Mouse (Mus musculus) neural tube, embryonic 14.5 days (tissue): ENCODE results near the gene Vps39. TPM values are rescaled to one million over a fixed set of nuclear protein-coding genes. Genes with fewer than 3 reads are reported as not detected.

Experiments used
- ATAC-seq: fragments of 200-750 bp; cut with Nextera tagmentation; 2 replicates; pipeline ENCODE4 v1.8.0; 2017; ENCODE audit warnings: low read depth, mild to moderate bottlenecking, moderate TSS enrichment, moderate library complexity
- H3K27ac ChIP-seq: fragments of 300-500 bp; sonication (generic); 2 replicates; pipeline ENCODE4 v1.5.1; 2014; ENCODE audit warnings: low read depth, mild to moderate bottlenecking, control low read depth, low read length, moderate library complexity, mixed read lengths
- H3K27me3 ChIP-seq: fragments of 300-500 bp; sonication (generic); 2 replicates; pipeline ENCODE4 v1.6.1; 2014; ENCODE audit warnings: low read length; ENCODE audit not compliant: control insufficient read depth, insufficient read depth
- H3K36me3 ChIP-seq: fragments of 300-500 bp; sonication (generic); 2 replicates; pipeline ENCODE4 v1.6.1; 2014; ENCODE audit warnings: low read length, mixed read lengths; ENCODE audit not compliant: control insufficient read depth, insufficient read depth
- H3K4me1 ChIP-seq: fragments of 300-500 bp; sonication (generic); 2 replicates; pipeline ENCODE4 v1.6.1; 2014; ENCODE audit warnings: low read length; ENCODE audit not compliant: control insufficient read depth, insufficient read depth
- H3K4me2 ChIP-seq: fragments of 300-500 bp; sonication (generic); 2 replicates; pipeline ENCODE4 v1.6.1; 2014; ENCODE audit warnings: mild to moderate bottlenecking, low read depth, low read length, control low read depth
- H3K4me3 ChIP-seq: fragments of 300-500 bp; sonication (generic); 2 replicates; pipeline ENCODE4 v1.5.1; 2014; ENCODE audit warnings: low read depth, low read length, control low read depth, mixed read lengths
- H3K9ac ChIP-seq: fragments of 300-500 bp; sonication (generic); replicated peaks from 2 replicates; pipeline ENCODE4 v1.6.1; 2014; ENCODE audit warnings: low read depth, mild to moderate bottlenecking, control low read depth, low read length, mixed read lengths
- H3K9me3 ChIP-seq: fragments of 300-500 bp; sonication (generic); 2 replicates; pipeline ENCODE4 v1.6.1; 2016; ENCODE audit warnings: low read length; ENCODE audit not compliant: control insufficient read depth
- WGBS: fragments of 180-500 bp; shearing (Covaris S2); extraction: QIAGEN DNeasy Blood & Tissue Kit; methylation state at CpG from one replicate; pipeline ENCODE4 v1.1.7; 2014; 5-methylcytosine and 5-hydroxymethylcytosine counted together
- polyA plus RNA-seq: library from polyadenylated mRNA; unstranded; fragments of >200 nt; fragmentation: Nextera tagmentation; extraction: Ambion mirVana; gene quantifications from 2 replicates; pipeline ENCODE4 v1.2.1, GENCODE M21; 2014

Vps39 gene
- polyA plus RNA-seq, 1 experiment from 2014 or later, result 46.2 TPM

DNA sequence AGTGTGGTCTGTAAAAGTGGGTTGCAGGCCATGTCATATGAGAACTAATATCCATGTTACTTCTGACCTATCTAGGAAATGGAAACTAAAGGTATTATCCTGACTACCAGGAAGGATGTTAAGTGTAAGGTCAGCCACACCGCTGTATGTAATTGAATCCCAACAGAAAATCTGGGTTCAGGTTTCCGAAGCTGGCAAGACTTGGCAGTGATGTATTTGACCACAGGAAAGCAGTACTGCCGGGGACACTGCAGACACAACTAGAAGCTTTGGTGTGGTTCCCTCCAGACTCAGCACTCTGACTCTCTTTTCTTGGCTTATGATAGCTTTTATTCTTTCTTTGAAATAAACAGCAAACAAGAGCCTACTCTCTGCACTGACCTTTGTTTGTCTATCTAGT lies 13.6 kb upstream of the Vps39 start:
- H3K4me1 ChIP-seq, result no peaks in the 10 kb centered on the region
- ATAC-seq, result no peak
- H3K27ac ChIP-seq, result no peak overlapping the region
- no peaks in the 10 kb centered on the region for H3K9me3 ChIP-seq
- no peaks in the 10 kb centered on the region for H3K27me3 ChIP-seq
- no peak overlapping the region for H3K4me2 ChIP-seq
- H3K36me3 ChIP-seq, result peaks cover 44% of the 10 kb centered on the region
- H3K4me3 ChIP-seq, result no peak overlapping the region
- no peak overlapping the region for H3K9ac ChIP-seq
- WGBS, result 97% methylated on average over 3 of the region's 3 CpGs

- no peak overlapping the region for H3K27ac ChIP-seq
- no peak for ATAC-seq
Measured at GRCm38 (mm10) chr2:120360425-120360824, 7.5 kb upstream of the Vps39 start.

DNA sequence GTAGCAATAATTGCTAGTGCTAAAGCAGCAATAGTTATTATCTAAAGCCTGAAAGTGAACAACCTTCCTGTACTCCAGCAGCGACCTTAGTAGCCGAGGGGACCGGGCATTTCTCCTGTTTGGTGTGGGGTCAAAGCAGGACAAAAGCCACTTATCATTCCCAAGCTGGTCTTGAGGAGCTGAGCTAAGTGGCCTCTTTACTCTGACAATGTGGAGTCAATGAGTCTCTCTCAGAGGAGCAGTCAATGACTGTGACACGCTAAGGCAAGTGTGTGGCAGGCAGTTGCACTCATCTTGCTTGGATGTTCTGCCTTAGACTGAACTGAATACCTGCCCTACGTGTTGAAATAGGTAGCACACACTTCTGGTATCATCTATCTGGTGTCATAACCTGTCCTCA lies 1.6 kb downstream of the Vps39 start:
- Histone ChIP-seq H3K27ac (no peak overlapping the region), H3K4me1 (peaks cover 6% of the 10 kb centered on the region; the same call in 1 of the 2 replicates), H3K36me3 (peaks cover 13% of the 10 kb centered on the region), H3K9me3 (no peaks in the 10 kb centered on the region), H3K27me3 (no peaks in the 10 kb centered on the region), H3K9ac (no peak overlapping the region), H3K4me3 (no peak overlapping the region), H3K4me2 (peak overlapping the region; percentile 65; the same call in 1 of the 2 replicates)
- ATAC-seq, result no peak
- 89% methylated on average over 5 of the region's 5 CpGs for WGBS

More at GRCm38 (mm10) chr2:120360425-120360824, 7.5 kb upstream of the Vps39 start:
- H3K4me2 ChIP-seq, result no peak overlapping the region
- no peaks in the 10 kb centered on the region for H3K27me3 ChIP-seq
- no peaks in the 10 kb centered on the region for H3K4me1 ChIP-seq
- no peaks in the 10 kb centered on the region for H3K9me3 ChIP-seq
- no peak overlapping the region for H3K9ac ChIP-seq
- H3K36me3 ChIP-seq, result peaks cover 50% of the 10 kb centered on the region
- WGBS, result 92% methylated on average over 1 of the region's 1 CpGs
- H3K4me3 ChIP-seq, result no peak overlapping the region

DNA sequence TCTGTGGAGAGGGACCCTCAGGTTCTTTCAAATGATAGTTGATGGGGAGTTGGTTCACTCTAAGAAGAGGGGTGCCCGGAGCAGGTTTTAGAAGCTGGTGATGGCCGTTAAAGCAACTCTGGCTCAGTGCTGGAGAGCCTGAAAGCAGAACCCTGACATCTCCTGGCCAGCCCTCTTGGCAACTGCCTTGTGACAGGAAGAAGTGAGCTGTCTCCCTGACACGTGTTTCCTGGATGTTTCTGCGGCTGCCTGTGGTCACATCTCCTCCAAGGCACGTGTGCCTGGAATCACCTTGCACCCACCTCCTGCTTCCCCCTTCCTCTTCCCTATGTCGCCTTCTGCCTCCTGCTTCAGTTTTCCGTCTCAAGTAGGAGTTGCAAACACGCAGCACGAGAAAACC lies 4.8 kb downstream of the Vps39 start:
- Histone ChIP-seq H3K4me3 (no peak overlapping the region), H3K4me2 (no peak overlapping the region), H3K4me1 (peaks cover 6% of the 10 kb centered on the region; the same call in 1 of the 2 replicates), H3K27ac (no peak overlapping the region), H3K9me3 (no peaks in the 10 kb centered on the region), H3K36me3 (peaks cover 22% of the 10 kb centered on the region), H3K9ac (no peak overlapping the region), H3K27me3 (no peaks in the 10 kb centered on the region)
- no peak for ATAC-seq
- 82% methylated on average over 9 of the region's 9 CpGs for WGBS

- WGBS, result 90% methylated on average over 1 of the region's 1 CpGs
- no peaks in the 10 kb centered on the region for H3K4me1 ChIP-seq
- no peak overlapping the region for H3K4me3 ChIP-seq
- no peak for ATAC-seq
- no peaks in the 10 kb centered on the region for H3K9me3 ChIP-seq
- no peak overlapping the region for H3K27ac ChIP-seq
- no peak overlapping the region for H3K9ac ChIP-seq
- H3K4me2 ChIP-seq, result no peak overlapping the region
- H3K27me3 ChIP-seq, result no peaks in the 10 kb centered on the region
- H3K36me3 ChIP-seq, result peaks cover 54% of the 10 kb centered on the region
Measured at GRCm38 (mm10) chr2:120341741-120342140, 11.2 kb downstream of the Vps39 start.

DNA sequence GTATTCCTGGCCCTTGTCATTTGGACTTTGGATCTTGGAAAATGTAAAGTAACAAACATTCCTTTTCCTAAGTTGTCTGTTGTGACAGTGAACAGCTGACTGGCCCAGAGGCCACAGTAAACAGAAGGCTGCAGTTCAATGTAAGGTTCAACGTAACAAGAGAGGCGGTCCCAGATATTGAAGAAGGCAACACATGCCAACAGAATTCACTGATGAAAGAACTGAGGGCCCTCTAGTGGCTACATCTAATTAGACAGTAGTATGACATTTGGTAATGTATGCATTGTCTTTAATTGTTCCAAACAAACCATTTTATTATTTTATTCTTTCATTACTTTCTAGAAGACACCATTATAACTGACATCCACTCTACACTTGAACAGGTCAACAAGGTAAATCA lies 15.1 kb downstream of the Vps39 start:
- no peaks in the 10 kb centered on the region for H3K27me3 ChIP-seq
- H3K9me3 ChIP-seq, result no peaks in the 10 kb centered on the region
- peaks cover 44% of the 10 kb centered on the region for H3K36me3 ChIP-seq
- 83% methylated on average over 2 of the region's 2 CpGs for WGBS
- H3K4me3 ChIP-seq, result no peak overlapping the region
- ATAC-seq, result no peak
- H3K4me2 ChIP-seq, result no peak overlapping the region
- H3K4me1 ChIP-seq, result no peaks in the 10 kb centered on the region
- no peak overlapping the region for H3K27ac ChIP-seq
- H3K9ac ChIP-seq, result no peak overlapping the region

GRCm38 (mm10) chr2:120331575-120331974 lies 21.4 kb downstream of the Vps39 start:
- 92% methylated on average over 4 of the region's 4 CpGs for WGBS
- no peaks in the 10 kb centered on the region for H3K9me3 ChIP-seq

DNA sequence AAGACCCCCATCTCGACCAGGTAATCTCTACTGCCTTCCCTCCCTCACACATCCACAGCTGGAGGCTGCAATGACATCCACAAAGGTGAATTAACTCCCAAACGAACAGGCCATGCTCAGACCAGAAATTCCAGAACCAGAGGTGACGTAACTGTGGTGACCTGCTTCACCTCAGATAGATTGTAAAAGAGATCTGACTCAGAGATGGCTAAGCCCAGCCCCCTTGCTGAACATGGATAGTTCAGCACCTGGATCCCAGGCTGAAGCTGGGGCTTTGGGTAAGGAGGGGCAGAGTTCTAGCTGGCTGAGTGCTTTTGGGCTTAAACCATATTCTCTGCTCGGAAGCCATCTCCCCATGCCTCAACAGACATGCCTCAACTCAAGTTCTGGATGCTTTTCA lies 37.9 kb downstream of the Vps39 start:
- Histone ChIP-seq H3K27me3 (no peaks in the 10 kb centered on the region), H3K4me2 (no peak overlapping the region), H3K36me3 (peaks cover 40% of the 10 kb centered on the region), H3K27ac (no peak overlapping the region), H3K4me1 (no peaks in the 10 kb centered on the region), H3K9me3 (no peaks in the 10 kb centered on the region), H3K4me3 (no peak overlapping the region), H3K9ac (no peak overlapping the region)
- WGBS, result 81% methylated on average over 4 of the region's 4 CpGs
- ATAC-seq, result no peak

More at GRCm38 (mm10) chr2:120331575-120331974, 21.4 kb downstream of the Vps39 start:
- ATAC-seq, result no peak
- H3K4me1 ChIP-seq, result no peaks in the 10 kb centered on the region
- peaks cover 50% of the 10 kb centered on the region for H3K36me3 ChIP-seq
- H3K4me2 ChIP-seq, result no peak overlapping the region
- H3K9ac ChIP-seq, result no peak overlapping the region
- H3K4me3 ChIP-seq, result no peak overlapping the region
- H3K27ac ChIP-seq, result no peak overlapping the region
- no peaks in the 10 kb centered on the region for H3K27me3 ChIP-seq

DNA sequence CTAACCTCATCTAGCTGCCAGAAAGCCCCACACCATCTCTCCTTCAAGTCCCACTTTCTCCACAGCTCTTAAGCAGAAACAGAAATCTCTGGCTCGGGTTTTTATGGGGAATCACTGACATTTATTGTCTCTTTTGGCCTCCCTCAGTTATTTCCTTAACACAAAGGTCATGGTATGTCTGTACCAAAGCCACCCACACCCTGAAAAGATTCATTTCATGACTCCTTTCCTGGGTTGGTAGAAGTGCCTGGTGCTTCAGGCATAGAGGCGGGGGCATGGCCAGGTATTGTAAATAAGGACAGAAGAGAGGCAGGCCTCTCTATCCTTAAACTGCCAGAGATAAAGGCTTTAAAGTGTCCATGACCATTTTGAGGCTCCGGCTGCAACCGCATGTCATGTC lies 38.5 kb downstream of the Vps39 start:
- Histone ChIP-seq H3K4me3 (no peak overlapping the region), H3K27ac (no peak overlapping the region), H3K9me3 (no peaks in the 10 kb centered on the region), H3K27me3 (no peaks in the 10 kb centered on the region), H3K9ac (no peak overlapping the region), H3K4me2 (no peak overlapping the region), H3K36me3 (peaks cover 40% of the 10 kb centered on the region), H3K4me1 (no peaks in the 10 kb centered on the region)
- no peak for ATAC-seq
- 87% methylated on average over 4 of the region's 4 CpGs for WGBS
